ENCODE assay signal across 18 mouse cellular contexts in genomic region chr17:85747976-85748648, GRCm38 (mm10).
DNase-seq lines count a peak whose midpoint lies in the region; ATAC-seq and TF ChIP-seq lines count a peak whose summit lies in the region.
"Had no signal": no experiment of that assay in that cellular context is flagged by ENCODE, and none has a peak within 500 bp of the region (broad histone marks: within the 10 kb centered on the region; RNA-seq: fewer than 3 reads in every experiment).

No protein-coding gene starts in this region.

- H3K36me3 ChIP-seq in midbrain, embryonic 10.5 days = no peaks in the 10 kb centered on the region
- H3K36me3 ChIP-seq in midbrain, postnatal 0 days (ENCODE audit: insufficient read depth, low read length) = no peaks in the 10 kb centered on the region
- H3K36me3 ChIP-seq in hindbrain, embryonic 13.5 days = no peaks in the 10 kb centered on the region
- H3K36me3 ChIP-seq in midbrain, embryonic 14.5 days (ENCODE audit: control insufficient read depth, insufficient read depth, low read length) = no peaks in the 10 kb centered on the region
- H3K36me3 ChIP-seq in liver, embryonic 11.5 days (ENCODE audit: control insufficient read depth, insufficient read depth, low read length) = no peaks in the 10 kb centered on the region
- H3K36me3 ChIP-seq: embryonic facial prominence, embryonic 15.5 days; limb, embryonic 15.5 days; stomach, embryonic 15.5 days had no signal

- H3K4me1 ChIP-seq in midbrain, embryonic 10.5 days = peaks cover 24% of the 10 kb centered on the region
- peaks cover 6% of the 10 kb centered on the region; the same call in 1 of the 2 replicates for H3K4me1 ChIP-seq in midbrain, postnatal 0 days (ENCODE audit: insufficient read depth, low read length)
- peaks cover 24% of the 10 kb centered on the region for H3K4me1 ChIP-seq in hindbrain, embryonic 13.5 days (replicated peaks)
- peaks cover 11% of the 10 kb centered on the region for H3K4me1 ChIP-seq in midbrain, embryonic 14.5 days (ENCODE audit: control insufficient read depth, insufficient read depth, low read length)
- H3K4me1 ChIP-seq in liver, embryonic 11.5 days (replicated peaks; ENCODE audit: control insufficient read depth, insufficient read depth, low read length) = no peaks in the 10 kb centered on the region
- H3K4me1 ChIP-seq: stomach, embryonic 15.5 days had no signal

- no peaks in the 10 kb centered on the region for H3K9me3 ChIP-seq in midbrain, embryonic 10.5 days (replicated peaks)
- H3K9me3 ChIP-seq in midbrain, postnatal 0 days (ENCODE audit: low read length) = no peaks in the 10 kb centered on the region
- H3K9me3 ChIP-seq in hindbrain, embryonic 13.5 days = no peaks in the 10 kb centered on the region
- no peaks in the 10 kb centered on the region for H3K9me3 ChIP-seq in midbrain, embryonic 14.5 days (ENCODE audit: control insufficient read depth, low read length)
- H3K9me3 ChIP-seq in liver, embryonic 11.5 days (ENCODE audit: control insufficient read depth, low read length) = no peaks in the 10 kb centered on the region
- H3K9me3 ChIP-seq: embryonic facial prominence, embryonic 15.5 days; limb, embryonic 15.5 days; stomach, embryonic 15.5 days had no signal

- 0 out of 2 replicates have a peak overlapping the region, but pooled peaks have one; percentile 28 for H3K27ac ChIP-seq in midbrain, embryonic 10.5 days (replicated peaks)
- H3K27ac ChIP-seq in midbrain, postnatal 0 days (ENCODE audit: low read depth, low read length) = no peak overlapping the region
- no peak overlapping the region for H3K27ac ChIP-seq in hindbrain, embryonic 13.5 days
- no peak overlapping the region for H3K27ac ChIP-seq in midbrain, embryonic 14.5 days (replicated peaks; ENCODE audit: low read depth, low read length)
- H3K27ac ChIP-seq in liver, embryonic 11.5 days (ENCODE audit: low read depth, low read length) = no peak overlapping the region
- H3K27ac ChIP-seq: embryonic facial prominence, embryonic 15.5 days; limb, embryonic 15.5 days; stomach, embryonic 15.5 days had no signal

- ATAC-seq in midbrain, postnatal 0 days (ENCODE audit: low FRiP score) = no peak
- no peak for ATAC-seq in hindbrain, embryonic 13.5 days (ENCODE audit: low FRiP score)
- no peak for ATAC-seq in midbrain, embryonic 14.5 days (ENCODE audit: low FRiP score, low TSS enrichment)
- ATAC-seq in liver, embryonic 11.5 days (replicated peaks; ENCODE audit: low FRiP score) = no peak
- ATAC-seq: activated CD4-positive, CD25-positive, alpha-beta regulatory T cell, adult 4 months; CD4-positive, CD25-positive, alpha-beta regulatory T cell, adult 4 months had no signal

- H3K9ac ChIP-seq in midbrain, postnatal 0 days (replicated peaks; ENCODE audit: low read length, poor library complexity, severe bottlenecking) = no peak overlapping the region
- no peak overlapping the region for H3K9ac ChIP-seq in hindbrain, embryonic 13.5 days
- H3K9ac ChIP-seq in midbrain, embryonic 14.5 days (replicated peaks; ENCODE audit: low read length) = no peak overlapping the region
- H3K9ac ChIP-seq in liver, embryonic 11.5 days (ENCODE audit: low read depth, low read length) = no peak overlapping the region
- H3K9ac ChIP-seq: embryonic facial prominence, embryonic 15.5 days; forebrain, postnatal 0 days; limb, embryonic 15.5 days; stomach, embryonic 15.5 days had no signal

- H3K4me3 ChIP-seq in midbrain, embryonic 10.5 days = no peak overlapping the region
- no peak overlapping the region for H3K4me3 ChIP-seq in midbrain, postnatal 0 days (ENCODE audit: low read depth, low read length)
- H3K4me3 ChIP-seq in hindbrain, embryonic 13.5 days = no peak overlapping the region
- H3K4me3 ChIP-seq in midbrain, embryonic 14.5 days (replicated peaks; ENCODE audit: low read depth, low read length) = no peak overlapping the region
- H3K4me3 ChIP-seq in liver, embryonic 11.5 days (ENCODE audit: low read depth, low read length) = no peak overlapping the region
- H3K4me3 ChIP-seq: embryonic facial prominence, embryonic 15.5 days; limb, embryonic 15.5 days; stomach, embryonic 15.5 days had no signal

- H3K4me2 ChIP-seq in midbrain, postnatal 0 days (ENCODE audit: low read depth, low read length, poor library complexity, severe bottlenecking) = no peak overlapping the region
- H3K4me2 ChIP-seq in hindbrain, embryonic 13.5 days = peak overlapping the region; percentile 41
- H3K4me2 ChIP-seq in midbrain, embryonic 14.5 days (ENCODE audit: low read length) = peak overlapping the region; percentile 41
- no peak overlapping the region for H3K4me2 ChIP-seq in liver, embryonic 11.5 days
- H3K4me2 ChIP-seq: limb, embryonic 15.5 days; stomach, embryonic 15.5 days had no signal

- 81% methylated on average over 16 of the region's 16 CpGs for WGBS in midbrain, embryonic 10.5 days
- 54% methylated on average over 16 of the region's 16 CpGs for WGBS in midbrain, postnatal 0 days
- 46% methylated on average over 16 of the region's 16 CpGs for WGBS in hindbrain, embryonic 13.5 days
- WGBS in midbrain, embryonic 14.5 days = 54% methylated on average over 16 of the region's 16 CpGs
- WGBS in liver, embryonic 11.5 days = 63% methylated on average over 16 of the region's 16 CpGs

- DNase-seq in midbrain, embryonic 10.5 days (ENCODE audit: low spot score) = no peak
- no peak for DNase-seq in midbrain, postnatal 0 days (ENCODE audit: low spot score)
- DNase-seq in midbrain, embryonic 14.5 days = no peak
- DNase-seq in liver, embryonic 11.5 days (ENCODE audit: low spot score) = no peak
- no peak for DNase-seq in heart, adult 9 months (ENCODE audit: low spot score in 2 of 2)
- DNase-seq in ovary, postnatal 10 days (ENCODE audit: low spot score) = no peak
- DNase-seq: cerebellum, adult 11-12 months; forebrain, postnatal 0 days; gastrocnemius, postnatal 25 days; heart, postnatal 14 days; kidney, adult 11 months; thymus, postnatal 36 days had no signal

- no peak for TF ChIP-seq CTCF in midbrain, postnatal 0 days (IDR thresholded peaks at IDR 0.05)

- H3K27me3 ChIP-seq in midbrain, embryonic 10.5 days (ENCODE audit: low read depth, poor library complexity, severe bottlenecking) = peaks cover 39% of the 10 kb centered on the region
- H3K27me3 ChIP-seq in midbrain, postnatal 0 days (ENCODE audit: insufficient read depth, low read length) = no peaks in the 10 kb centered on the region
- peaks cover 37% of the 10 kb centered on the region for H3K27me3 ChIP-seq in hindbrain, embryonic 13.5 days
- 0 out of 2 replicates have a peak, but pooled peaks cover 3% of the 10 kb centered on the region for H3K27me3 ChIP-seq in midbrain, embryonic 14.5 days (ENCODE audit: control insufficient read depth, insufficient read depth, low read length)
- H3K27me3 ChIP-seq in liver, embryonic 11.5 days (replicated peaks; ENCODE audit: control insufficient read depth, insufficient read depth, low read length) = peaks cover 2% of the 10 kb centered on the region; the same call in 1 of the 2 replicates
- H3K27me3 ChIP-seq: stomach, embryonic 15.5 days had no signal

Comparison
In these comparisons a context has a peak if more than half of its experiments do, and no peak if none do; other contexts are left out.
1. H3K4me2 ChIP-seq: peak in hindbrain, embryonic 13.5 days (single experiment) and midbrain, embryonic 14.5 days (single experiment); none in midbrain, postnatal 0 days (single experiment) and liver, embryonic 11.5 days (single experiment).